Mouse (Mus musculus) liver, adult 10 weeks (tissue): ENCODE measurements around the gene Olfr1358. TPM values are rescaled to one million over a fixed set of nuclear protein-coding genes. Genes with fewer than 3 reads are reported as not detected.

Experiments used
- polyA plus RNA-seq: library from polyadenylated mRNA; stranded (reverse); fragments of 350-450 nt; fragmentation: Illumina TruSeq; extraction: RNeasy Lipid Tissue Mini Kit (QIAGEN cat#74804); gene quantifications from one replicate; pipeline ENCODE4 v1.2.3, GENCODE M21; 2014; ENCODE audit warnings: low read depth, low replicate concordance

Gene Olfr1358
- polyA plus RNA-seq = not detected

DNA sequence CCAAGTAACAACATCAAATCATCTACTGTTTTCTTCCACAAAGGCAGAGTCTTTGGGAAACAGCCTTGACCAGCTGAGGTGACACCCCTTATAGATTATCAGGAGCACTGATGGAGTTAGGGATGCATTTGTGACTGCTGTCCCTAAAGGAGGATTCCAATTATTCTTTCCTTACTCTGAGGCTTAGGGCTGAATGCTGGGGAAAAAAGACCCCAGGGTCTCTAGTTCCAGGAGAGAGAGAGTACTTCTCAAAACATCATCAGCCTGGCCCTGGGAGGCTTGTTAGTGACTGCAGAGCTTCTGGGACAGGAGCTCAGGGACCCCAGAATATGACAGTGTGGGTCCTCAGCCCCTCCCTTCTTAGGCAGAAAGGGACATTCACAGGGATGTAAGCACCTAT is at the start of gene Olfr1358:
Gene Olfr1358 (plus strand): TSS at position 301 of the 400 bp plus-strand sequence.

Other genes starting within 250 kb of the Olfr1358 start
- gene Agpat3, start 164.9 kb upstream of the Olfr1358 start, polyA plus RNA-seq = 30.5 TPM
- 19.2 TPM for gene Rrp1, start 104.4 kb upstream of the Olfr1358 start, polyA plus RNA-seq
- 33.1 TPM for gene Cstb, start 91.8 kb upstream of the Olfr1358 start, polyA plus RNA-seq
- gene Pdxk, start 52.5 kb upstream of the Olfr1358 start, polyA plus RNA-seq = 8.0 TPM
- 7.7 TPM for gene Ilvbl, start 56.9 kb downstream of the Olfr1358 start, polyA plus RNA-seq
- gene Syde1, start 74.5 kb downstream of the Olfr1358 start, polyA plus RNA-seq = 0.58 TPM
- not detected for gene Olfr1357, start 100.6 kb downstream of the Olfr1358 start, polyA plus RNA-seq
- not detected for gene Casp14, start 200.9 kb downstream of the Olfr1358 start, polyA plus RNA-seq
- not detected for gene Ccdc105, start 235.6 kb downstream of the Olfr1358 start, polyA plus RNA-seq